Mouse (Mus musculus) small intestine, adult 2 months (tissue): Measurements from ENCODE around the gene Fcgr1.

ENCODE experiments used
- CTCF ChIP-seq: fragments of 200-500 bp; IDR thresholded peaks from 2 replicates; pipeline ENCODE4 v1.5.1; 2012; ENCODE audit warnings: low read depth, mild to moderate bottlenecking, control low read depth, inconsistent platforms, low read length, moderate library complexity, mixed read lengths; ENCODE audit not compliant: insufficient replicate concordance, insufficient read length; ENCODE audit errors: extremely low read depth
- POLR2A ChIP-seq: fragments of 200-500 bp; IDR thresholded peaks from 2 replicates; pipeline ENCODE4 v1.6.1; 2012; ENCODE audit warnings: low read depth, mild to moderate bottlenecking, control low read depth, inconsistent platforms, low read length, moderate library complexity

- no peak for TF ChIP-seq CTCF
- no peak for TF ChIP-seq POLR2A
These were observed 1.1 kb downstream of the Fcgr1 start for GRCm38 (mm10) chr3:96292641-96293040.
